Mouse (Mus musculus): ENCODE results near the gene Chil1.

- no peak for TF ChIP-seq CTCF (conservative IDR thresholded peaks at IDR 0.05; ENCODE audit: low read length)
- TF ChIP-seq NANOG (IDR thresholded peaks at IDR 0.05; ENCODE audit: borderline replicate concordance, low read length) = no peak
- TF ChIP-seq POU5F1 (IDR thresholded peaks at IDR 0.05; ENCODE audit: borderline replicate concordance, low read length) = no peak
Measured at GRCm38 (mm10) chr1:134150076-134150475, 31.9 kb upstream of the Chil1 start.

Measured in E14TG2a.4 (cell line).